Mouse (Mus musculus) adrenal gland, adult 8-10 months (tissue): ENCODE results near the gene Cbx5. TPM values are rescaled to one million over a fixed set of nuclear protein-coding genes. Genes with fewer than 3 reads are reported as not detected.
"Not testable (repeated sequence)": the region's sequence is repeated elsewhere in the genome, so short reads cannot be mapped to it uniquely, and the experiment has no call there.

ENCODE experiments used
- DNase-seq: peaks from one replicate; pipeline ENCODE4 v3.0.0; 2022
- total RNA-seq, 4 experiments: library from RNA; stranded (reverse); gene quantifications; 2 replicates each; pipeline ENCODE4 v1.2.4; 2022

Gene Cbx5
- 100 to 1,000 TPM in 1 of 4 experiments, 10 to 100 TPM in 3; 74.3 to 104 (median 93.3) TPM for total RNA-seq

DNA sequence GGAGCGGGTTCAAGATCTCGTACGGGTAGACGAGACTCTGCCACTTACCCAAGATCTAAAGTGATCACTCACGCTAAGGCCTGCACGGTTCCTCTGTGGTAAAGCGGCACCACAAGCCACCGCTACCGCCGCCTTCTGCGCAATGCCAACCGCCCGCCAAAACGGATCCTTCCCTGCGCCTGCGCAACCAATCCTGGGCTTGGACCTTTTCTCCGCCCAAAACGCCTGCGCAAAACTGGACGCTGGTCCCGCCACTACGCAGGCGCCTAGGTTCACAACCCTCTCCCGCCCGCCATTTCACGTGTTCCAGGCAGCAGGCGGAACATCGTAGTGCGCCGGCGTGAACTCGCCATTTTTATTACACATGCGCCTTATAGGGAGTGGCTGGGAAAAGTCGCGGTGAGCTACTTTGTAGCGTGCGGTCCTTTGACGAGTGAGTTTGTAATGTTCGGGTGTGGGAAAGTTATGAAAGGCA lies at the start of gene Cbx5:
Gene Cbx5 (minus strand): TSS at position 132 of the 475 bp plus-strand sequence.
- DNase-seq, result peak; percentile 98

DNA sequence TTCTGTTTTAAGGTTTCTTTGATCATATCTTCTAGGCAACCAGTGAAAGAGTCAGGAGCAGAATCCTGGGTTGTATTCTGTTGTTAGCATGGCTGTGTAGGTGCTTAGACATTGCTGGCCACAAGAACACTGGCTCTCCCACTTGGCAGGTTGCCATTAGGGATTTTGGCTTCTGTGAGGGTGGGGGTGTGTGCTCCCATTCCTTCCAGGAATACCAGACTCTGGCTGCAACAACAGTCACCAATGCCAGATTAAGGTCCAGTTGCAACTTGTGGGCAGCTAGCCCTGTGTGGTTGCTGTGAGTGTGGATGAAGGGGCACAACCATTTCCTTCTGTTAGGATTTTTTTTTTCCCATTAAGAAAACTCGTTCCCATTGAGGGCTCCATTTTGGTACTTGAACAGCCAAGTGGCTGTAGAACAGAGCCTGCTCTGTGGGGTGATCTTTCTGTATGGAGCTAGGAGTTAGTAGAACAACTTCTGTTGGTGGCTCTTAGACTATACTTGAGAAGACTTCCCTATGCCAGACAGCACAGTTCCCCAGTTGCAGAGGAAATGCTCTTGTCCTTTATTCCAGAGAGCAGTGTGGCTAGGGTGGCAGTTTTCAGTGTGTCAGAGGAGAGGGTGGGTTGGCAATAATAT lies 46.3 kb upstream of the Cbx5 start:
- DNase-seq, result no peak

DNA sequence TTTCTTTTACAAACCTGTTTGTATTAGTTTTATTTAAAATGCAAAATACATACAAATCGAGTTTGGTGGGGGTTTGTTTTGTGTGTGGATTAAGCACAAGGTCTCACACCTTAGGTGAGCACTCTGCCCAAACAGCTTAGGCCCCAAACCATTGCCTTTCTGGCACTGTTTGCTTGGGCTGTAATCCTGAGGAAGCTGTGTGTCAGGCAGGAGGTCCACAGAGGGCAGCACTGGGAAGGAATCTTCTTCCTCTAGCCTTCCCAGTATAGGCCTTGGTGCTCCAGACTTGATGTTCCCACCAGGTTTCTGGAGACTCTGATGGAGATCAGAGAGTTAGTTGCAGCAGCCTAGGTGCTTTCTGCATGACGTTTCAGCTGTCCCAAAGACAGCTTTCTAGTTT lies 45.0 kb upstream of the Cbx5 start:
- no peak for DNase-seq

DNA sequence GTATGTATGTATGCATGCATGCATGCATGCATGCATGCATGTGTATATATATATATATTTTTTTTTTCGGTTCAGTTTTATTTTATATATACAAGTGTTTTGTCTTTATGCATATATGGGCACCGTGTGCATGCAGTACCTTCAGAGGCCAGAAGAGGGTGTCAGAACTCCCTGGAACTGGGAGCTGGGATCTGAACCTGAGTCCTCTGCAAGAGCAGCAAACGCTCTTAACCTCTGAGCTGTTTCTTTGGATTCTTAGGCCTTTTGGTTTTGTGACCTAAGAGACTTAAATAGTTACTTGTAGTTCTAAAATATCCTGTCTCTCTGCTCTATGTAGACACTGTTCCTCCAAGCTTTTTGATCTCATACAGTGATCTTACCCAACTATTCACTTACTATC lies 44.5 kb upstream of the Cbx5 start:
- no peak for DNase-seq

DNA sequence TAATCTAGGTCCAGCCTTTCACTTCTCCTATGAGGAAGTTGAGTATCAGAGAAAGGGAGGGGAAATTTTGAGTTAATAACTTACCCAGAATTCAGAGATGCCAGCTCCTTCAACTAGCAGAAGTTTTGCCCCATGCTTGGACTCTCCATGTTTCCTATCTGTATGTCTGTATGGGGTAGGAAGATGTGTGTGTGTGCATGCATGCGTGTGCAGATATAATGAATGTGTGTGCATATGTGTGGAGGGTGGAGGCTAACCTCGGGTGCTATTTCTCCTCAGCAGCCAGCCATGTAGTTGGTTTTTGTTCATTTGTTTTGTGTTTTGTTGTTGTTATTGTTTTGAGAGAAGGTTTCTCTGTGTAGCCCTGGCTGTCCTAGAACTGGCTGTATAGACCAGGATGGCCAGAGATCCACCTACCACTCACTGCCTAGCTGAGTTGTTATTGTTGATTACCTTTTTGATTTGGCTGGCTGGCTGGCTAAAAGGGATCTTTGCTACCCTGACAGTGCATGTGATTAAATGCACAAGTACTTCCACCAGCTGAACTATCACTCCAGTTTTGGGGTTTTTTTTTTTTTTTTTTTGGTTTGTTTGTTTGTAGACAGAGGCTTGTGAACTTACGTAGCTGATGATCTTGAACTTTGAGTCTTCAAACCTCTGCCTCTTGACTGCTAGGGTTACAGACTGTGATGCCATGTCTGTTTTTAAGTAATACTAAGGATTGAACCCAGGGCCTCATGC lies 42.0 kb upstream of the Cbx5 start:
- DNase-seq, result no peak

DNA sequence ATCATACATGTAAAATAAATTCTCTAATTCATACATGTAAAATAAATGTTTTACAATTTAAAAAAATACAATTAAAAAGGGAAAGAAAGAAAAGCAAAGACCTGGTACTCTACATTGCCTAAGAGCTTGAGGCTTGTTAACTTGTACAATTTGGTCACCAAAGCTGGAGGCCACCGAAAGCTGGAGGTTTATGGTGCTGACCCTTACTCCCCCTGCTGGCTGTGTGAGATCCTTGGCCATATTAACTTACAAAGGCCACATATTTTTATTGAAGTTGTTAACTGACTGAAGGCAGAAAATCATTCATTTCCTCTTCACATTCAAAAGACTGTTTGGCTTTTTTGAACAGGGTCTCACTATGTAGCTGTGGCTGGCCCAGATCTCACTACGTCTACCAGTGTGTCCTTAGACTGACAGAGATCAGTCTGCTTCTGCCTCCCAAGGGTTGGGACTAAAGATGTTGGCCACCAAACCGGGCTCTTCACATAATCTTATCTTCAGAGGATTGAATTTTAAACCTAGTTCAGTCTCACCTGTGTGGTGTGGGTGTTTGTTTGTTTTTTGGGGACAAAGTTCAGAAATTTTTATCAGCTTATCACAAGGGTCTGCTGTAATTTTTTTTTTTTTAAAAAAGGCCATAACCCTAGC lies 41.3 kb upstream of the Cbx5 start:
- DNase-seq, result no peak

DNA sequence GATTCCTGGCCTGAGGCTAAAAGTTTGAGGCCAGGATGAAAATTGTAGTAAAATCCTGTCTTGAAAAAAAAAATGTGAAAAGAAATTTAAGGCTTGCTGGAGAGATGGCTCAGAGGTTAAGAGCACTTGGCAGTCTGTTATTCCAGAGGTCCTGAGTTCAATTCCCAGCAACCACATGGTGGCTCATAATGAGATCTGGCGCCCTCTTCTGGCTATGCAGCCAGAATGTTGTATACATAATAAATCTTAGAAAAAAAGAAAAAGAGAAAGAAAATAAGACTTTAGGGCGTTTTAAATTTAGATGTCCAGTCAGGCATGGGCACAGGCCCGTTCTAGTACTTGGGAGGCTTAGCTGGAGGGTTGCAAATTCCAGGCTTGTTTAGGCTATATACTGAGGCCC lies 40.1 kb upstream of the Cbx5 start:
- no peak for DNase-seq

DNA sequence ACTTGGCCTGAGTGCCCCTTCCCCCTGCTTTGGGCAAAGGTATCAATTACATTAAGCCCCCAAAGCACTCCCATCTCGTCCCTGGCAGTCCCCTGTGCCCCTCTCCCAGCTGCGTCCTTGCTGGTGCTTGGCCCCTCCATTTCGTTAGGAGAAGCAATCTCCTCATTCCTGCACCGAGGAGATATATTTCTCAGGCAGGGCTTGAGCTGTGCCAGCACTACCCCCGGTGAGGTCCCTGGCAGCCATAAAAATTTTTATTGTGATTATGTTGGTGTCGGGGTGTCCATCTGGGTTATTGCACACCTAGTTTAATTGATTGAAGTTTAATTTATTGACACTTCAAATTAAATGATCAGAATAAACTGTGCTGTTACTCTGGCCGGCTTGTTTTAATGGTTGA lies 38.3 kb upstream of the Cbx5 start:
- no peak for DNase-seq

DNA sequence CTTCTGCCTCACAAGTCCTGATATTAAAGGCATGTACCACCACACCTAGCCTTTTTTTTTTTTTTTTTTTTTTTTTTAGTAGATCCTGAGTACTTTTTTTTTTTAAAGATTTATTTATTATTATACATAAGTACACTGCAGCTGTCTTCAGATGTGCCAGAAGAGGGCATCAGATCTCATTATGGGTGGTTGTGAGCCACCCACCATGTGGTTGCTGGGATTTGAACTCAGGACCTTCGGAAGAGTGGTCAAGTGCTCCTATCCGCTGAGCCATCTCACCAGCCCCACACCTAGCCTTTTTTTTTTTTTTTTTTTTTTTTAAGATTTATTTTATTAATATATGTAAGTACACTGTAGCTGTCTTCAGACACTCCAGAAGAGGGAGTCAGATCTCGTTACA lies 36.3 kb upstream of the Cbx5 start:
- DNase-seq, result not testable (repeated sequence)

DNA sequence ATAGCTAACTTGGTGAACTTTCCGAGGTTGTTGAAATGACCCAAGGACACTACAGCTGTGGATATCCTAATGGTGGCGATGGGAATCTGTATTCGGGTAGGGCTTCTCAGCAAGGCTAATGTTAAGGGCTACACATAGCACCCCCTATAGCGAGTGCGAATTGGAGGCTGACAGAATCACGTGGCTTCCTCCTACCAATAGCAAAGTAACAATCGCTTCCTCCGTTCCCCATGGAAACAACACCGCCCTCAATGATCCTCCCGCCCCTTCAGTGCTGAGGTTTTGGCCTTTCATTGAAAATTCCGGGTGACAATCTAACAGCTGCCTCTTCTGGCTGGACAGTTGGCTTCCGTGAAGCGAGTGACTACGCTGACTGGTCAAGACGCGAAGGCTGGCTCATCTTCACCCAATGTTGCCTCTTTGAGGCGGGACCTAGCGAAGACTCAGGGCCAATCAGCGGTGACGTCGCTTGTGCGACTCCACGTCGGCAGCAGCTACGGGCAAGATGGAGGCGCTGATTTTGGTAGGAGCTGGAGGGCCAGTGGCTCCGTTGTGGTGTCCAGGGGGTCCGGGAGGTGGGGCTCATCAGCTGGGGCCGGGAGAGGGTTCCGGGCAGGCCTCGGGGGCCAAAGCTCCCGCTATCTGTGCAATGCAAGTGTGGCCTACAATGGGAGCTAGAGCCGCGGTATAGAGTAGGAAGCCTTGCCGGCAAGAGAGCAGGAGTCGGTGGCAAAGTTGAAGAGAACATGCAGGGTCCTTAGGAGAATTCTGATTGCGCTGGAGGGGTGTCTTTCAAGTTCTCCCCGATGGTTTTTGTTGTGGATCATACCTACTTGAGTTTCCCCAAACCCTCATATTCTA lies 33.0 kb upstream of the Cbx5 start, which contains the start of gene Copz1:
Gene Copz1 (plus strand): TSS at position 296 of the 861 bp plus-strand sequence.
- peak; percentile 98 for DNase-seq

DNA sequence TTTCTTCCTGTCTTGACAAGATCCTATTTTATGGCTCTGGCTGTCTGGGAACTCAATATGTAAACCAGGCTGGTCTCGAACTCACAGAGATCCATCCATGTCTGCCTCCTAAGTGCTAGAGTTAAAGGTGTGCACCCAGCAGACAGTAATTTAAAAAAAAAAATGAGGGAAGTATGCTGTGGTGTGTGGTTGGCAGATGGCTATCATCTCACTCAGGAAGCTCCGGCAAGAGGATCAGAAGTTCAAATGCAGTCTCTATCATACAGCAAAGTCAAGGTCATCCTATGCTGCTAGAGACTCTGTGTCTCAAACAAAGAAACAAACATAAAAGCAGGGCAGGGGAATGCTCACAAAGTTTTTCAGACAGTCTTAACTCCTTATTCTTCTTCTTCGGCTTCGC lies 29.3 kb upstream of the Cbx5 start:
- no peak for DNase-seq

DNA sequence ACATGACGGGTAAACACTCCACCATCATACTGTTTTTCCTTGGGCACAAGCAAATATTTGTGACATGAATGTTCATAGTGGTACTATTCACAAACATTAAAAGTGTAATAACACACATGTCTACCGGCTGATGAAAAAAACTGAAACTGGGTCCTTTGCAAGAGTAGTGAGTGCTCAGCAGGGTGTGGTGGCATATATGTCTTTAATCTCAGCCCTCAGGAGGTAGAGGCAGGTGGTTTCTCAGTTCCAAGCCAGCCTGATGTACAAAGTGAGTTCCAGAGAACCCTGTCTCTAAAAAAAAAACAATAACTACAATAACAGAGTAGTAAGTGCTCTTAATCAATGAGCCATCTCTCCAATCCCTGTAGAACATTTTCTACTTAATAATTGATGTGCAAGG lies 25.2 kb upstream of the Cbx5 start:
- no peak for DNase-seq

DNA sequence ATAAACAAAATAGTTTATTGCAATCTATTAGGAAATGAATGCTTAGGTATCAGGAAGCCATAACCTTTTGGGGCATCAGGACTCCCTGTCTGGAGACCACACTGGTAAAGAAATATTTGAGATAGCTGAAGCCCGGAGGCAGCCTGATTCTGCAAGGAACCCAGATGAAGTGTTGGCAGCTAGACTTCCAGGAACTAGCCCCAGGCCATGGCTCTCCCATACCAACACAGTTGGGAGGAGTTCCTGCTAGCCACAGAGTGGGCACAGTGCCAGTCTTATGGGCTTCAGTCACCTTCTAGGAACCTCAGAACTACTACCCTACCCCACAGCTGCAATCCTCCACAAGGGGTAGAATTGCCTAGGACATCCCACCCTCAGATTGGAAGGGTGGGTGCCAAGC lies 20.4 kb upstream of the Cbx5 start:
- no peak for DNase-seq

DNA sequence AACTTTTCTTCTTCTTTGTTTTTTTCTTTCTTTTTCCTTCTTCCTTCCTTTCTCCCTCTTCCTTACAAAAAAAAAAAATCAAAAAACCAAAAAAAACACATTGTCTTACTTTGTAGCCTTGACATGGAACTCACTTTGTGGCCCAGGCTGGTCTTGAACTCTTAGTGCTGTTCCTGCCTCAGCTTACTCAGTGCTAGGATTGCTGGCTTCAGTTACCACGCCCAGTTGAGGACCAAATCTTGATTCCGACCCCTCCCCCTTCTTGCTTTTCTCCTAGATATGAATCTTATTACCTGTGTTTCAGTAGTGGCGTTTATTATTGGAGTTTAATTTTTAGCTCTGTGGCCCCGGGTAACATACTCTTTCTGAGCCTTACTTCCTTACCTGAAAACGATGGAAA lies 19.5 kb upstream of the Cbx5 start:
- DNase-seq, result no peak

DNA sequence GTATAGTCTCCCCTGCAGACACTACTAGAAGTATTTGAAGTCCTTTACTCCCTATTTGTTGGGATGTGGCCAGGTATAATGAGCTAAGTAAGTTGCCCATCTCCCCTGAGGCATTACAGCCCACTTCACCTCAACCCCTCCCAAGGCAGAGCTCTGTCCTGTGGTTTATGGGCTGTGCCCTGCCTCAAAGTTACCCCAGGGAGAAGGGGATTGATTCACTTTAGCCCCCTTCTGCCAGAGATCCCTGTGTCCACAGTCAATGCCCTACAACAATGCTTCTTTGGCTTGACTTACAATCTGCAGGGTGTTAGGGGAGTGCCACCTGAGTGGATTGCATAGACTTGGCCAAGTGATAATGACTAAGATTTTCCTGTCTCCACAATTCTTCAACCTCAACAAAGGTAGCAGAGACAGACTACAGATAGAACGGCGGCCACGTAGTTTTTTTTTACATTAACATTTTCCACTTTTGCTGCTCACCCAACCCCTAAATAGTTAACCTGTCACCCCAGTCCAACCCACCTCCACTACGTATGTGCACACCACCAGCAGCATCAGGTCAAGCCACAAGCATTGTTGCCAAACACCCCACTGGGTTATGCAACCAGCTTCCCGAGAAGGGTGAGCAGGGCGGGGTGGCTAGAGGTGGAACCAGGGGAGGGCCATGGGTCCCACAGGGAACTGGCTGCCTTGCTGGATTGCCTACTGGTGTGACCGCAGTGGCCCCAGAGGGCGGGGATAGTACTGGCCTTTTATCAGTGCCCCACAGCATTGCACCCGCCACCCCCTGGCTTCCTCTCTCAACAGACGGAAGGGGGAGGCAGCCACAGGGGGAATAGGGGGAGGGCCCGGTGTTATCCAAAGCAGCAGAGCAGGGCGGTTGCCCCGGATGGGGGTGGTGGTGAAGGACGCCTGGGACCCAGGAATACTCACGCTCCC lies 18.4 kb upstream of the Cbx5 start, which contains the start of gene Nfe2:
Gene Nfe2 (minus strand): TSS at position 614 of the 939 bp plus-strand sequence.
- DNase-seq, result peak; percentile 82

DNA sequence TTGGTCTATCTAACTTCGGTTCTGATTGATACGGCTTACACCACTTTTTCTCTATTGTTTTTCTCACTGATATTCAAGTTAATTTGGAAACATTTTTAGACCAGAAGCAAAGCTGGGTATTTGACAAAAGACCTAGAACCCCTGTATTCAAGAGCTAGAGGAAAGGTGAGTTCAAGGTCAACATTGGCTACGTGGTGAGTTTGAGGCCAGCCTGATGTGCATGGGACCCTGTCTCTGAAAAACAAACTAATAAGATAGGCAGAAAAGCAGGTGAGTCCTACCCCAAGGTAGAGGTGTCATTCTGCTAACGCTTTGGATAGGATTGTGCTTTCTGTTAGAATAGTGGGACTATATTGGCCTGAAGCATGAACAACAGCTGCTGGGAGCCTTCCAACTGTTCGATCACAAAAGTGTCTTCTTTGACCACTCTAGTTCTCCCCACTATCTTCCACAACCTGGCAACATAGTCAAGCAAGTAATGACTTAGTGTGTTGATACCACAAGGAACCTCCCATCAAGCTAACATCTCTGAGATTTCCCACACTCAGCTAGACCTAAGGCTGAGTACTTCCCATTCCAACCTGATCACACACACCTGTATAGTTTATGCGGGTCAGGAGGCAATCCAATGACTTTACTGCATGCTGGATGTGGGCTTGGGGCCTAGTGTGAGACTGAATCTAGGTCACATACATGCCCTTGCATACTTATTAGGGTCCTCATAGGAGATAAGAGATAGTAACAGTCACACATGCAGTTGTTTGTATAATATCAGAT lies 16.8 kb upstream of the Cbx5 start:
- DNase-seq, result no peak

DNA sequence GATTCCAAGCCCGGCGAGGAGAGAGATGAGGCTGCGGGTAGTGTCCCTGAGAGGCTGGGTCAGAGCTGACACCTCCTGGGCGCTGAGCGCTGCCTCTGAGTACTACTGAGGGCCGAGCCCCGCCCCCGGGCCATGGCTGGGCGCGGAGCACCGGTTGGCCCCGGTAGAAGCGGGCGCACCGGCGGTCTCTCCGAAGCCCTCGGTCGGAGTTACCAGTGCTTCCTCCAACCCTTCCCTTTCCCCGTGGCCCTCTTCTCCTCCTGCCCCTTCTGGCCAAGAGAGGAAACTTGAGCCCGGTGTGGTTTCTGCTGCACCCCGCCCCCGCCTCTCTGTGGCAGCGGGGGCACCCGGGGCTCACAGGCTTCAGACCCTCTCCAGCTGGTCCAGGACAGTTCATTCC lies 15.6 kb upstream of the Cbx5 start:
- no peak for DNase-seq

DNA sequence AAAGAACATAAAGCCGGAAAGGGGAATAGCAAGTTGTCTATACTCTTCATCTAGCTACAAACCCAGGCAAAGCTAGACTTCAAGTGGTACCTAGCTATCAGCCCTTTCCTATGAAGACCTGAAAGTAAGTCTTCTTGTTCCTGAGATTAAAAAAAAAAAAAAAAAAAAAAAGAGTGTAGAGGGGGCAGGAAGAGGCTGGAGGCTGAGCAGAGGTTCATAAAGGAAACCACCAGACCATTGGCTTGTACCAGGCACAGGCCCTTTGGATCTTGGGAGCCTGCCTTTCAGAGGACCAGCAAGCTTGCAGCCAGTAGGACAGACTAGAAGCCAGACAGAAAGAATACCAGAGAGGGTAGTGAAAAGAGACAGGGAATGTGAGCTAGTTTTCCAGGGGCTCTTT lies 13.7 kb upstream of the Cbx5 start:
- no peak for DNase-seq

DNA sequence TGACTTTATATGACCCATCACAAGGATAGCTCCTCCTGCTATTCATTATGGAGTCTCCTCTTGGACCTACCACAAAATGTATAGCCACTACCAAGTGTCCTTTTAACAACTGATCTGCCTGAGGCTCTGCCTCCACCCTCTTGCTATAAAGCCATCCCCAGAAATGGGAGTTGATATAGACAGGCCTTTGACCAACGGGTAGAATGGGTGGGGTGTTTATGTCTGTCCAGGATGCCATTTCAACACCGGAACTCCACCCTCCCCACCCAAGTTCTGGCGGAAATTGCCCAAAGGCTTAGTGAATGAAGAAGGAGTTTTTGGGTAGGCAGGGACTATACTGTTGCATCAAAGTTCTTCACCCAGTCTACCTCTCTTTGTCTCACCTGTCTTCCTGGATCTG lies 13.0 kb upstream of the Cbx5 start:
- no peak for DNase-seq

DNA sequence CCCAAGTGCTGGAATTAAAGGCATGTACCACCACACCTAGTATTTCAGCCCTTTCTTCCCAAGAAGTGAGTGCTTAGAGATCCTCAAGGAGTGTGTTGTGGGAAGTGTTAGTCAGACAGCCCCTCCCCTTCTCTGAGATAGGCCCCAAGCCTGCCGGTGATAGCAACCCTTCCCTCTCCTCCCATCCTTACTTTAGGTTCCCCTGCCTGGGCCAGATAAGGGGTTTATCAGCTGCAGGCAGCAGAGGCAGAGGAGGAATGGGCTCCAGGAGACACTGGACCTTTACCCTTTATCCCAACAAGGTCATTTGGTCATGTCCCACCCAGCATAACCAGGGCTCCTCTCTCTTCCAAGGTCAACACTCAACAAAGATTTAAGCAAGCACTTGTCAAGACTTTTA lies 12.0 kb upstream of the Cbx5 start:
- DNase-seq, result no peak
